Mouse (Mus musculus) brain, embryonic 14.5 days (tissue): ENCODE measurements around the gene Neurod2.

Source experiments
- CTCF ChIP-seq: fragments of 200-500 bp; IDR thresholded peaks from 2 replicates; pipeline ENCODE4 v1.5.1; 2012; ENCODE audit warnings: inconsistent platforms, mild to moderate bottlenecking, moderate library complexity, borderline replicate concordance; ENCODE audit not compliant: insufficient read depth, insufficient read length; ENCODE audit errors: extremely low read depth
- POLR2A ChIP-seq: fragments of 200-500 bp; IDR thresholded peaks from 2 replicates; pipeline ENCODE4 v1.6.1; 2012; ENCODE audit warnings: mild to moderate bottlenecking, inconsistent platforms, borderline replicate concordance; ENCODE audit not compliant: poor library complexity, insufficient read depth, insufficient read length, severe bottlenecking; ENCODE audit errors: extremely low read depth

- no peak for TF ChIP-seq POLR2A
- no peak for TF ChIP-seq CTCF
Measured at GRCm38 (mm10) chr11:98339679-98340287, 10.3 kb upstream of the Neurod2 start.
